Mouse (Mus musculus) lung, embryonic 14.5 days (tissue): ENCODE results near the gene Phactr2. TPM values are rescaled to one million over a fixed set of nuclear protein-coding genes. Genes with fewer than 3 reads are reported as not detected.

Experiments used
- ATAC-seq: fragments of 200-750 bp; cut with Nextera tagmentation; 2 replicates; pipeline ENCODE4 v1.8.0; 2017; ENCODE audit warnings: mild to moderate bottlenecking, moderate TSS enrichment, moderate library complexity; ENCODE audit not compliant: insufficient read depth
- DNase-seq: peaks from one replicate; pipeline ENCODE4 v3.0.0-alpha.2; 2015
- H3K27ac ChIP-seq: fragments of 300-500 bp; sonication (generic); 2 replicates; pipeline ENCODE4 v1.5.1; 2014; ENCODE audit warnings: low read depth, mild to moderate bottlenecking, moderate library complexity
- H3K27me3 ChIP-seq: fragments of 300-500 bp; sonication (generic); 2 replicates; pipeline ENCODE4 v1.6.1; 2014; ENCODE audit warnings: low read length, control low read depth; ENCODE audit not compliant: insufficient read depth
- H3K36me3 ChIP-seq: fragments of 300-500 bp; sonication (generic); 2 replicates; pipeline ENCODE4 v1.6.1; 2014; ENCODE audit warnings: control low read depth; ENCODE audit not compliant: insufficient read depth
- H3K4me1 ChIP-seq: fragments of 300-500 bp; sonication (generic); 2 replicates; pipeline ENCODE4 v1.6.1; 2014; ENCODE audit warnings: antibody characterized with exemption, control low read depth; ENCODE audit not compliant: insufficient read depth
- H3K4me2 ChIP-seq: fragments of 300-500 bp; sonication (generic); 2 replicates; pipeline ENCODE4 v1.6.1; 2014; ENCODE audit warnings: mild to moderate bottlenecking
- H3K4me3 ChIP-seq: fragments of 300-500 bp; sonication (generic); 2 replicates; pipeline ENCODE4 v1.5.1; 2014; ENCODE audit warnings: low read depth, low read length
- H3K9ac ChIP-seq: fragments of 300-500 bp; sonication (generic); 2 replicates; pipeline ENCODE4 v1.6.1; 2014
- H3K9me3 ChIP-seq: fragments of 300-500 bp; sonication (generic); 2 replicates; pipeline ENCODE4 v1.6.1; 2016; ENCODE audit warnings: low read depth, low read length, control low read depth
- CTCF ChIP-seq: IDR thresholded peaks from 2 replicates; pipeline ENCODE4 v1.5.1; 2016; ENCODE audit warnings: antibody characterized with exemption, low read depth
- WGBS: fragments of 180-500 bp; shearing (Covaris S2); extraction: QIAGEN DNeasy Blood & Tissue Kit; methylation state at CpG from one replicate; pipeline ENCODE4 v1.1.7; 2014; 5-methylcytosine and 5-hydroxymethylcytosine counted together
- polyA plus RNA-seq: library from polyadenylated mRNA; unstranded; fragments of >200 nt; fragmentation: Nextera tagmentation; extraction: Ambion mirVana; gene quantifications from 2 replicates; pipeline ENCODE4 v1.2.1, GENCODE M21; 2014

Phactr2 gene
- polyA plus RNA-seq, 1 experiment from 2014 or later: 40.7 TPM

GRCm38 (mm10) chr10:13433016-13433415 is 41.2 kb downstream of the Phactr2 start:
- no peak overlapping the region for H3K4me3 ChIP-seq
- no peaks in the 10 kb centered on the region for H3K9me3 ChIP-seq
- no peak for ATAC-seq
- no peak overlapping the region for H3K4me2 ChIP-seq
- whole genome bisulfite sequencing: 74% methylated on average over 7 of the region's 7 CpGs
- no peaks in the 10 kb centered on the region for H3K27me3 ChIP-seq
- H3K9ac ChIP-seq: no peak overlapping the region
- no peak overlapping the region for H3K27ac ChIP-seq
- no peak for TF ChIP-seq CTCF
- no peaks in the 10 kb centered on the region for H3K4me1 ChIP-seq
- no peaks in the 10 kb centered on the region for H3K36me3 ChIP-seq
- DNase-seq: no peak

- 47% methylated on average over 8 of the region's 8 CpGs for WGBS
- no peak for TF ChIP-seq CTCF
- no peaks in the 10 kb centered on the region for H3K4me1 ChIP-seq
- H3K4me2 ChIP-seq: no peak overlapping the region
- H3K9ac ChIP-seq: no peak overlapping the region
- no peaks in the 10 kb centered on the region for H3K36me3 ChIP-seq
- no peak overlapping the region; the same call in 1 of the 2 replicates for H3K27ac ChIP-seq
- no peak for DNase-seq
- no peak for ATAC-seq
- H3K9me3 ChIP-seq: no peaks in the 10 kb centered on the region
- H3K27me3 ChIP-seq: no peaks in the 10 kb centered on the region
- H3K4me3 ChIP-seq: no peak overlapping the region
Observed at GRCm38 (mm10) chr10:13431641-13432540, 42.3 kb downstream of the Phactr2 start.

GRCm38 (mm10) chr10:13429766-13430165 is 44.4 kb downstream of the Phactr2 start:
- WGBS: 13% methylated on average over 5 of the region's 5 CpGs
- H3K4me2 ChIP-seq: no peak overlapping the region
- no peaks in the 10 kb centered on the region for H3K9me3 ChIP-seq
- no peak overlapping the region for H3K4me3 ChIP-seq
- no peak overlapping the region for H3K9ac ChIP-seq
- TF ChIP-seq CTCF: peak; percentile 75
- no peaks in the 10 kb centered on the region for H3K4me1 ChIP-seq
- H3K27me3 ChIP-seq: no peaks in the 10 kb centered on the region
- H3K27ac ChIP-seq: no peak overlapping the region
- no peaks in the 10 kb centered on the region for H3K36me3 ChIP-seq
- DNase-seq (peak; percentile 88), ATAC-seq (peak; percentile 63)

- 36% methylated on average over 13 of the region's 13 CpGs for WGBS
- ATAC-seq (peak; percentile 52; the same call in 1 of the 2 replicates), DNase-seq (peak; percentile 57)
- no peak for TF ChIP-seq CTCF
- H3K27ac ChIP-seq: no peak overlapping the region; the same call in 1 of the 2 replicates
- no peaks in the 10 kb centered on the region for H3K36me3 ChIP-seq
- no peak overlapping the region for H3K9ac ChIP-seq
- H3K27me3 ChIP-seq: no peaks in the 10 kb centered on the region
- H3K4me2 ChIP-seq: peak overlapping the region; percentile 28; the same call in 1 of the 2 replicates
- no peak overlapping the region for H3K4me3 ChIP-seq
- H3K9me3 ChIP-seq: no peaks in the 10 kb centered on the region
- no peaks in the 10 kb centered on the region for H3K4me1 ChIP-seq
Observed at GRCm38 (mm10) chr10:13429240-13429639, 45.0 kb downstream of the Phactr2 start.

GRCm38 (mm10) chr10:13428536-13428935 is 45.7 kb downstream of the Phactr2 start:
- H3K27me3 ChIP-seq: no peaks in the 10 kb centered on the region
- DNase-seq (no peak), ATAC-seq (no peak)
- H3K4me1 ChIP-seq: no peaks in the 10 kb centered on the region
- no peak for TF ChIP-seq CTCF
- no peak overlapping the region for H3K4me3 ChIP-seq
- H3K4me2 ChIP-seq: no peak overlapping the region
- no peaks in the 10 kb centered on the region for H3K9me3 ChIP-seq
- H3K27ac ChIP-seq: no peak overlapping the region
- no peak overlapping the region for H3K9ac ChIP-seq
- 82% methylated on average over 7 of the region's 7 CpGs for WGBS
- no peaks in the 10 kb centered on the region for H3K36me3 ChIP-seq

GRCm38 (mm10) chr10:13427599-13427998 is 46.6 kb downstream of the Phactr2 start:
- DNase-seq: no peak

GRCm38 (mm10) chr10:13425198-13425597 is 49.0 kb downstream of the Phactr2 start:
- ATAC-seq (no peak), DNase-seq (no peak)
- H3K9me3 ChIP-seq: no peaks in the 10 kb centered on the region
- 80% methylated on average over 9 of the region's 9 CpGs for WGBS
- no peak overlapping the region for H3K4me3 ChIP-seq
- no peaks in the 10 kb centered on the region for H3K27me3 ChIP-seq
- no peak overlapping the region for H3K4me2 ChIP-seq
- H3K9ac ChIP-seq: no peak overlapping the region
- TF ChIP-seq CTCF: no peak
- no peak overlapping the region for H3K27ac ChIP-seq
- H3K4me1 ChIP-seq: no peaks in the 10 kb centered on the region
- H3K36me3 ChIP-seq: no peaks in the 10 kb centered on the region

More at GRCm38 (mm10) chr10:13427599-13427998, 46.6 kb downstream of the Phactr2 start:
- no peak overlapping the region for H3K27ac ChIP-seq
- H3K27me3 ChIP-seq: no peaks in the 10 kb centered on the region
- H3K9me3 ChIP-seq: no peaks in the 10 kb centered on the region
- H3K9ac ChIP-seq: no peak overlapping the region
- H3K4me3 ChIP-seq: no peak overlapping the region
- H3K4me1 ChIP-seq: no peaks in the 10 kb centered on the region
- no peaks in the 10 kb centered on the region for H3K36me3 ChIP-seq
- no peak for ATAC-seq
- no peak for TF ChIP-seq CTCF
- WGBS: 81% methylated on average over 10 of the region's 10 CpGs
- H3K4me2 ChIP-seq: no peak overlapping the region
